Mouse (Mus musculus) lung, postnatal 0 days (tissue): Measurements from ENCODE around the gene Gabrg3.

Experiments used
- CTCF ChIP-seq: IDR thresholded peaks from 2 replicates; pipeline ENCODE4 v1.5.1; 2016; ENCODE audit warnings: antibody characterized with exemption, mild to moderate bottlenecking
- EP300 ChIP-seq: IDR thresholded peaks from 2 replicates; pipeline ENCODE4 v1.6.1; 2016; ENCODE audit warnings: antibody characterized with exemption, mild to moderate bottlenecking, control low read depth

DNA sequence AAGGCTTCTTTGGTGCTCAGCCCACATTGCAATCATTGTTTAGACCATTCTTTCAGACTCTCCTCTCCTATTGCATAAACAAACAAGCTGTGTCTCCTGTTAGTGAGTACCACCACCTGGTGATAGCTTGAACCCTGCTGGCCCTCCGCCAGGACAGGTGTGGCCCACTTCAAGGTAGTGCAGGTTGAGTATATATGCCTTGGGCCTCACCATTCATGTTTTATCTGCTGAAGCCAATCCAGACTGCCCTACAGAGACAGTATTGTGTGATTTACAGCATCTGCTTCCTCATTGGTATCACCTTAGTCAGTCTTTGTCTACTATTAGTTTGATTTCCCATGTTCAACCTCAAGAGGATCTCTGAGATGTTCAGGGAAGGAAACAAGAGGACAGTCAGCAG lies 34.1 kb upstream of the Gabrg3 start:
- TF ChIP-seq CTCF (no peak), EP300 (no peak)
